Mouse (Mus musculus): ENCODE measurements at regions not wholly inside any gene's neighbourhood (a gene's known extent, or its start where the extent isn't known, plus 50 kb on each side); places are given as distances from the start of the nearest gene placed in this dataset.
"Not testable (repeated sequence)": the region's sequence is repeated elsewhere in the genome, so short reads cannot be mapped to it uniquely, and the experiment has no call there.

DNA sequence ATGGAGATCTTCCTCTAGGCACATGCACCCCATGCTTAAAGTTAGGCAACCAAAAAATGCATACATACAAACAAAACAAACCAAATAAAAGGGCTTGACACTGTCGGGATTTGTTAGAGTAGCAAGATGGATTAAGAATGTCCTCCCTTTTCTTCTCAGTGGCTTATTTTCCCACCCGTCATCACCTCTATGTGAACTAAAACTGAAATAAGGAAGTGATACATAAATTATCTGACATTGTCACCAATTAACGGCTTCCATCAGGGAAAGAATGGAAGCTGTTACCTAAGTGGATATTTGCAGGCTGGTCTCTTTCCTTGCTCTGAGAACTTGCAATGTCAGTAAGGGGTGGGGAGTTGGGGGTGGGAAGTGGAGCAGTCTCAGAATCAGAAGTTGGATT lies 541.5 kb downstream of the Diaph3 start:
- Histone ChIP-seq H3K79me2 (ENCODE audit: control insufficient read depth, insufficient read depth, low read length, poor library complexity) (no peaks in the 10 kb centered on the region), H3K36me3 (ENCODE audit: control insufficient read depth in 1 of 2, insufficient read depth in 2 of 2, low read length in 2 of 2) (no peaks in the 10 kb centered on the region), H3K27ac (ENCODE audit: control insufficient read depth, low read depth, low read length) (no peak overlapping the region), H3K9ac (ENCODE audit: control insufficient read depth, low read depth, low read length, poor library complexity, severe bottlenecking) (no peak overlapping the region), H3K9me3 (replicated peaks; ENCODE audit: insufficient read depth, low read length) (no peaks in the 10 kb centered on the region), H3K27me3 (ENCODE audit: control insufficient read depth in 1 of 2, insufficient read depth in 2 of 2, low read length in 2 of 2) (no peaks in the 10 kb centered on the region), H3K4me1 (ENCODE audit: control insufficient read depth in 1 of 2, insufficient read depth in 2 of 2, low read length in 2 of 2) (no peaks in the 10 kb centered on the region; a peak in 1 of 4 replicates), H3K4me3 (ENCODE audit: control insufficient read depth in 1 of 2, insufficient read depth in 1 of 2, low read depth in 2 of 2, low read length in 2 of 2) (no peak overlapping the region)
- TF ChIP-seq MYC (IDR thresholded peaks at IDR 0.05; ENCODE audit: low read depth, low read length) (no peak), SMC3 (IDR thresholded peaks at IDR 0.05; ENCODE audit: low read depth, low read length) (no peak)
- DNase-seq (ENCODE audit: low read depth, low spot score), result peak; percentile 17

GRCm38 (mm10) chr14:86588525-86588924 lies 552.5 kb downstream of the Diaph3 start:
- peak; percentile 80 for TF ChIP-seq GATA1 (IDR thresholded peaks at IDR 0.05; ENCODE audit: low read depth, low read length)
- TF ChIP-seq ZNF384 (IDR thresholded peaks at IDR 0.05; ENCODE audit: low read depth, low read length), result peak; percentile 94
- TF ChIP-seq ZKSCAN1 (IDR thresholded peaks at IDR 0.05; ENCODE audit: low read depth, low read length), result no peak
- TF ChIP-seq KAT2A (conservative IDR thresholded peaks at IDR 0.05; ENCODE audit: low read depth, low read length), result no peak
- TF ChIP-seq POLR2AphosphoS2 (IDR thresholded peaks at IDR 0.05; ENCODE audit: low read length), result no peak
- TF ChIP-seq GABPA (IDR thresholded peaks at IDR 0.05; ENCODE audit: low read depth, low read length), result no peak
- peak; percentile 19; the same call in 1 of the 2 replicates for TF ChIP-seq SIN3A (IDR thresholded peaks at IDR 0.05; ENCODE audit: low read length)
- TF ChIP-seq RCOR1 (IDR thresholded peaks at IDR 0.05; ENCODE audit: low read depth, low read length), result peak; percentile 46; the same call in 1 of the 2 replicates
- no peak for TF ChIP-seq E2F4 (IDR thresholded peaks at IDR 0.05; ENCODE audit: borderline replicate concordance, low read depth, low read length)
- TF ChIP-seq MAFK (IDR thresholded peaks at IDR 0.05; ENCODE audit: borderline replicate concordance, low read depth, low read length), result no peak; the same call in 1 of the 2 replicates
- no peak for TF ChIP-seq CHD2 (IDR thresholded peaks at IDR 0.05; ENCODE audit: low read length)
- TF ChIP-seq ETS1 (IDR thresholded peaks at IDR 0.05; ENCODE audit: low read depth, low read length), result peak; percentile 61
- TF ChIP-seq TCF12 (IDR thresholded peaks at IDR 0.05; ENCODE audit: low read depth, low read length), result peak; percentile 72
- no peak; the same call in 1 of the 2 replicates for TF ChIP-seq BHLHE40 (IDR thresholded peaks at IDR 0.05; ENCODE audit: borderline replicate concordance, low read depth, low read length)
- no peak for TF ChIP-seq TAL1 (IDR thresholded peaks at IDR 0.05; ENCODE audit: low read length)
- TF ChIP-seq MYC (IDR thresholded peaks at IDR 0.05; ENCODE audit: low read depth, low read length), result no peak
- peak; percentile 78 to 84 for TF ChIP-seq EP300 (IDR thresholded peaks at IDR 0.05; ENCODE audit: low read depth in 1 of 2, low read length in 2 of 2)
- no peak for TF ChIP-seq ZC3H11A (IDR thresholded peaks at IDR 0.05; ENCODE audit: low read depth, low read length)
- TF ChIP-seq NRF1 (IDR thresholded peaks at IDR 0.05; ENCODE audit: insufficient read depth, low read depth, low read length, poor library complexity, severe bottlenecking), result no peak
- peak; percentile 53 for DNase-seq (ENCODE audit: low read depth, low spot score)
- Histone ChIP-seq H3K27ac (ENCODE audit: control insufficient read depth, low read depth, low read length) (no peak overlapping the region; the same call in 1 of the 2 replicates), H3K36me3 (ENCODE audit: control insufficient read depth in 1 of 2, insufficient read depth in 2 of 2, low read length in 2 of 2) (peaks cover 0 to 12% of the 10 kb centered on the region in 2 experiments; a peak in 2 of 4 replicates), H3K9me3 (replicated peaks; ENCODE audit: insufficient read depth, low read length) (no peaks in the 10 kb centered on the region), H3K79me2 (ENCODE audit: control insufficient read depth, insufficient read depth, low read length, poor library complexity) (no peaks in the 10 kb centered on the region), H3K4me3 (ENCODE audit: control insufficient read depth in 1 of 2, insufficient read depth in 1 of 2, low read depth in 2 of 2, low read length in 2 of 2) (no peak overlapping the region), H3K4me1 (ENCODE audit: control insufficient read depth in 1 of 2, insufficient read depth in 2 of 2, low read length in 2 of 2) (peaks cover 5 to 9% of the 10 kb centered on the region in 2 experiments), H3K27me3 (ENCODE audit: control insufficient read depth in 1 of 2, insufficient read depth in 2 of 2, low read length in 2 of 2) (no peaks in the 10 kb centered on the region), H3K9ac (ENCODE audit: control insufficient read depth, low read depth, low read length, poor library complexity, severe bottlenecking) (no peak overlapping the region)

GRCm38 (mm10) chr14:86585959-86586358 lies 555.1 kb downstream of the Diaph3 start:
- H3K4me1 ChIP-seq (ENCODE audit: control insufficient read depth in 1 of 2, insufficient read depth in 2 of 2, low read length in 2 of 2); H3K9ac ChIP-seq (ENCODE audit: control insufficient read depth, low read depth, low read length, poor library complexity, severe bottlenecking); H3K27me3 ChIP-seq (ENCODE audit: control insufficient read depth in 1 of 2, insufficient read depth in 2 of 2, low read length in 2 of 2); H3K27ac ChIP-seq (ENCODE audit: control insufficient read depth, low read depth, low read length); H3K79me2 ChIP-seq (ENCODE audit: control insufficient read depth, insufficient read depth, low read length, poor library complexity); H3K4me3 ChIP-seq (ENCODE audit: control insufficient read depth in 1 of 2, insufficient read depth in 1 of 2, low read depth in 2 of 2, low read length in 2 of 2); DNase-seq (ENCODE audit: low read depth, low spot score); H3K9me3 ChIP-seq (replicated peaks; ENCODE audit: insufficient read depth, low read length): not testable (repeated sequence)
- peaks cover 0 to 12% of the 10 kb centered on the region in 2 experiments; a peak in 2 of 4 replicates for H3K36me3 ChIP-seq (ENCODE audit: control insufficient read depth in 1 of 2, insufficient read depth in 2 of 2, low read length in 2 of 2)

All from MEL (cell line).